Mouse (Mus musculus) intestine, embryonic 16.5 days (tissue): ENCODE results near the gene Cdcp1. TPM values are rescaled to one million over a fixed set of nuclear protein-coding genes. Genes with fewer than 3 reads are reported as not detected.

Experiments used
- ATAC-seq: fragments of 200-750 bp; cut with Nextera tagmentation; 2 replicates; pipeline ENCODE4 v1.8.0; 2017; ENCODE audit warnings: moderate TSS enrichment, moderate library complexity
- H3K27ac ChIP-seq: fragments of 300-500 bp; sonication (generic); 2 replicates; pipeline ENCODE4 v1.5.1; 2014; ENCODE audit warnings: mild to moderate bottlenecking, low read length
- H3K27me3 ChIP-seq: fragments of 300-500 bp; sonication (generic); replicated peaks from 2 replicates; pipeline ENCODE4 v1.6.1; 2014; ENCODE audit warnings: low read length, control low read depth, mixed read lengths; ENCODE audit not compliant: control insufficient read depth, insufficient read depth
- H3K36me3 ChIP-seq: fragments of 300-500 bp; sonication (generic); 2 replicates; pipeline ENCODE4 v1.6.1; 2014; ENCODE audit warnings: low read length, control low read depth; ENCODE audit not compliant: control insufficient read depth, insufficient read depth
- H3K4me1 ChIP-seq: fragments of 300-500 bp; sonication (generic); 2 replicates; pipeline ENCODE4 v1.6.1; 2014; ENCODE audit warnings: low read length, control low read depth, mixed read lengths; ENCODE audit not compliant: control insufficient read depth, insufficient read depth
- H3K4me2 ChIP-seq: fragments of 300-500 bp; sonication (generic); 2 replicates; pipeline ENCODE4 v1.6.1; 2014; ENCODE audit warnings: low read depth, low read length, control low read depth
- H3K4me3 ChIP-seq: fragments of 300-500 bp; sonication (generic); 2 replicates; pipeline ENCODE4 v1.5.1; 2014; ENCODE audit warnings: mild to moderate bottlenecking, low read length
- H3K9ac ChIP-seq: fragments of 300-500 bp; sonication (generic); 2 replicates; pipeline ENCODE4 v1.6.1; 2014; ENCODE audit warnings: low read depth, low read length
- H3K9me3 ChIP-seq: fragments of 300-500 bp; sonication (generic); 2 replicates; pipeline ENCODE4 v1.6.1; 2016; ENCODE audit warnings: low read length, control low read depth; ENCODE audit not compliant: control insufficient read depth
- WGBS: fragments of 180-500 bp; shearing (Covaris S2); extraction: QIAGEN DNeasy Blood & Tissue Kit; methylation state at CpG from one replicate; pipeline ENCODE4 v1.1.7; 2014; 5-methylcytosine and 5-hydroxymethylcytosine counted together
- polyA plus RNA-seq: library from polyadenylated mRNA; unstranded; fragments of >200 nt; fragmentation: Nextera tagmentation; extraction: Ambion mirVana; gene quantifications from 2 replicates; pipeline ENCODE4 v1.2.1, GENCODE M21; 2015

Gene Cdcp1
- 14.1 and 14.2 TPM in 2 replicates for polyA plus RNA-seq

- Histone ChIP-seq H3K27ac (peak within 1 kb of the TSS; percentile 43), H3K4me3 (peak within 1 kb of the TSS; percentile 54), H3K36me3 (no peaks in the 10 kb centered on the region), H3K4me1 (peaks cover 7% of the 10 kb centered on the region; the same call in 1 of the 2 replicates), H3K27me3 (no peaks in the 10 kb centered on the region), H3K4me2 (peak within 1 kb of the TSS; percentile 32), H3K9me3 (no peaks in the 10 kb centered on the region), H3K9ac (peak within 1 kb of the TSS; percentile 76)
- 10% methylated on average over 43 of the region's 45 CpGs for WGBS
- peak; percentile 98 for ATAC-seq
Observed at GRCm38 (mm10) chr9:123215621-123216440, at the start of gene Cdcp1. Cdcp1 (minus strand) TSS chr9:123216038.

DNA sequence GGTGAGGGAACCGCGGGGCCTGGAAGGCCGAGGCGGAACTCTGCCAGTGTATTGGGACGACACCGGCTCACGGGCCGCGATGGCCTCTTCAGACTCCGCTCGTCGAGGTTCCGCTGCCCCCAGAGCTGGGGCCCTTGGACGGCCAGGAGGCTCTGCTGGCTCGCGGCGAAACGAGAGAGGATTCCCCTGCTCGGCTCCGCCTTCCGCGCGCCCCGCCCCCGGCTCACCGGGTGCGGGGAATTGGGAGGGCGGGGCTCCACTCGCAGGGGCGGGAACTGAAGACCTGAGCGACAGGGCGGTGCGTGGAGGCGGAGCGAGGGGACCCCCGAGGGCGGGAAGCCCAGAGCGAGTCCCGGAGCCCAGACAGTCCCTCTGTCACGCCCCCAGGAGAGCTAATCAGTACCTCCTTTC, 44.8 kb upstream of the Cdcp1 start, which contains the start of gene Tmem158:
Gene Tmem158 (minus strand): TSS at position 154 of the 411 bp plus-strand sequence.
- H3K4me2 ChIP-seq: peak within 1 kb of the TSS; percentile 100
- under 1% methylated on average over 40 of the region's 40 CpGs for WGBS
- H3K9ac ChIP-seq: peak within 1 kb of the TSS; percentile 78

DNA sequence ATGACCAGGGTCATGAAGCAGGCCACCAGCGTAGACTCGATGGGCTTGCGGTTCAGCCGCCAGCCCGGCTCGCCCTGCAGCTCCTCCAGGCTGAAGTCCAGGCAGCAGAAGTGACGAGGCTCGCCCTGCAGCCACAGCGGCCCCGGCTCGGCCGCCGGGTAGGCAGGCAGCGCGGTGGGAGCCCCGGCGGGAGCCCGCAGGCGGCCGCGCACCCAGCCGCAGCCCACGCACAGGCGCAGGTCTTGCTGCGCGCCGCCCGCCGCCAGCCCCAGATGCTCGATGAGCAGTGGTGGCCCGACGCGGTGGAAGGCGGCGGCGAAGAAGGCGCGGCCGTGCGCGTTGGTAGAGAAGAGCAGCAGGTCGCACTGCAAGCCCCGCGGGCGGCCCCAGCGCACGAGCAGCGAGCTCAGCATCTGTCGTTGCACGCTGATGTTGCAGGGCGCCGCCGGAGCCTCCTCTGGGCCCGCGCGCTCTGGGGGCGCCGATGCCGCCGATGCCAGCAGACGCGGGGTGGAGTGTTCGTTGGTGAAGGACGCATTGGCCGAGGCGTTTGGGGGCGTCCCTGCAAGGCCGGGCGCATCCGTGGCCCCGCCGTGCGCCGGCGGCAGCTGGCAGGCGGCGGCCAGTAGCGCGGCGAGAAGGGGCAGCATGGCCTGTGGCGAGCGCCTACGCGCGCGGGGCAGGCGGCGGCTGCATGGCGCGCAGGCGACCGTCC, 44.2 kb upstream of the Cdcp1 start:
- H3K9ac ChIP-seq: peak overlapping the region; percentile 78
- H3K4me3 ChIP-seq: peak overlapping the region; percentile 84
- ATAC-seq: peak; percentile 80
- H3K9me3 ChIP-seq: no peaks in the 10 kb centered on the region
- H3K27ac ChIP-seq: peak overlapping the region; percentile 41
- H3K4me2 ChIP-seq: peak overlapping the region; percentile 100
- 0 out of 2 replicates have a peak, but pooled peaks cover 4% of the 10 kb centered on the region for H3K27me3 ChIP-seq
- WGBS: under 1% methylated on average over 92 of the region's 92 CpGs
- H3K36me3 ChIP-seq: no peaks in the 10 kb centered on the region
- H3K4me1 ChIP-seq: 0 out of 2 replicates have a peak, but pooled peaks cover 2% of the 10 kb centered on the region

More for the DNA sequence above, 44.8 kb upstream of the Cdcp1 start, which contains the start of gene Tmem158:
- peak; percentile 93 for ATAC-seq
- Histone ChIP-seq H3K4me3 (peak within 1 kb of the TSS; percentile 84), H3K4me1 (0 out of 2 replicates have a peak, but pooled peaks cover 2% of the 10 kb centered on the region), H3K9me3 (no peaks in the 10 kb centered on the region), H3K27me3 (0 out of 2 replicates have a peak, but pooled peaks cover 4% of the 10 kb centered on the region), H3K36me3 (no peaks in the 10 kb centered on the region), H3K27ac (peak within 1 kb of the TSS; percentile 41)

DNA sequence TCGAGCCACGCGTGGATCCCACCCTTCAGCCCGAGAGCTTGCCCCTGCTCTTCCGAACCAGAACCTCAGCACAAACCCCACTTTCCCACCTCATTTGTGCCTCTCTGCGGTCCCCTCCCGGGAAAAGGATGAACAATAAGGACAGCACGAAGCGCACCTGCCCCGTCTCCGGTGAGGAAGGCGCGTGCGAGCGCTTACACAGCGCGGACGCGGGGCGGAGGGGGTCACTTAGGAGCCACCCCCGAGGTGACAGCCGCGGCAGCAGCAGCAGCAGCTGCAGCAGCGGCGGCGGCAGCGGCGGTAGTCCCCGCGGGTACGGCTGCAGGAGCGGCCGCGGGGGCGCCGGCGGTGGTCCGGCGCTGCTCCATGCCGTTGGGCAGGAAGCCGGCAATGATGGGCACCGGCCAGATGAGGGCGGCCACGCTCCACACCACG, 43.6 kb upstream of the Cdcp1 start:
- Histone ChIP-seq H3K4me2 (peak overlapping the region; percentile 100), H3K4me1 (0 out of 2 replicates have a peak, but pooled peaks cover 2% of the 10 kb centered on the region), H3K27me3 (0 out of 2 replicates have a peak, but pooled peaks cover 4% of the 10 kb centered on the region), H3K27ac (no peak overlapping the region), H3K9ac (peak overlapping the region; percentile 78), H3K4me3 (peak overlapping the region; percentile 84), H3K9me3 (no peaks in the 10 kb centered on the region), H3K36me3 (no peaks in the 10 kb centered on the region)
- WGBS: 1% methylated on average over 44 of the region's 45 CpGs
- ATAC-seq: peak; percentile 47; the same call in 1 of the 2 replicates

DNA sequence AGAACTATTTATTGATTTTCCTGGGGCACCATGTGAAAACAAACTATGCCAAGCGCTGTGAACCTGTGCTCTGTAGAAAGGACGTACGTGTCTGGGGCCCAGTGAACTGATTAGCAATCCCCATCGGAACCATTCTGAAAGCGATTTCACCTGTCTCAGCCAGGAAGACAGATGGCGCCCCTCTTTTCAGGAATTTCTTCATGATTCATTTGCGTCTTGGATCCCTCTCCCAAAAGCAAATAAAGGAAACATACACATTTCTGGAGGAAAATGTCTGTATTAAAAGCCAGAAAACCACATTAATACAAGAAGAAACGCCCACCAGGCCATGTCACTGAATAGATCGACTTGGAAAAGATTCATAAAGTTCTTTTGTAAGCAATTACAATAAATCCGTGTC, 43.0 kb upstream of the Cdcp1 start:
- Histone ChIP-seq H3K4me3 (peak overlapping the region; percentile 9; the same call in 1 of the 2 replicates), H3K27me3 (0 out of 2 replicates have a peak, but pooled peaks cover 4% of the 10 kb centered on the region), H3K9ac (no peak overlapping the region), H3K9me3 (no peaks in the 10 kb centered on the region), H3K27ac (no peak overlapping the region), H3K4me2 (peak overlapping the region; percentile 100), H3K4me1 (0 out of 2 replicates have a peak, but pooled peaks cover 2% of the 10 kb centered on the region), H3K36me3 (no peaks in the 10 kb centered on the region)
- 30% methylated on average over 10 of the region's 10 CpGs for WGBS
- no peak for ATAC-seq

- H3K27me3 ChIP-seq: 0 out of 2 replicates have a peak, but pooled peaks cover 2% of the 10 kb centered on the region
- 0 out of 2 replicates have a peak, but pooled peaks cover 2% of the 10 kb centered on the region for H3K4me1 ChIP-seq
- H3K4me3 ChIP-seq: no peak overlapping the region
- H3K9ac ChIP-seq: no peak overlapping the region
- ATAC-seq: no peak
- WGBS: 92% methylated on average over 3 of the region's 3 CpGs
- H3K4me2 ChIP-seq: no peak overlapping the region
- H3K9me3 ChIP-seq: no peaks in the 10 kb centered on the region
- H3K27ac ChIP-seq: no peak overlapping the region
- no peaks in the 10 kb centered on the region for H3K36me3 ChIP-seq
Observed at GRCm38 (mm10) chr9:123255736-123256135, 39.9 kb upstream of the Cdcp1 start.

- Histone ChIP-seq H3K9me3 (no peaks in the 10 kb centered on the region), H3K27ac (no peak overlapping the region), H3K4me2 (no peak overlapping the region), H3K4me3 (no peak overlapping the region), H3K36me3 (no peaks in the 10 kb centered on the region), H3K9ac (no peak overlapping the region), H3K4me1 (no peaks in the 10 kb centered on the region), H3K27me3 (no peaks in the 10 kb centered on the region)
- ATAC-seq: no peak
- WGBS: 52% methylated on average over 1 of the region's 1 CpGs
Observed at GRCm38 (mm10) chr9:123247992-123248391, 32.2 kb upstream of the Cdcp1 start.

GRCm38 (mm10) chr9:123245146-123245545, 29.3 kb upstream of the Cdcp1 start:
- Histone ChIP-seq H3K4me1 (no peaks in the 10 kb centered on the region), H3K27ac (no peak overlapping the region), H3K9ac (no peak overlapping the region), H3K4me3 (no peak overlapping the region), H3K9me3 (no peaks in the 10 kb centered on the region), H3K27me3 (no peaks in the 10 kb centered on the region), H3K36me3 (no peaks in the 10 kb centered on the region), H3K4me2 (no peak overlapping the region)
- ATAC-seq: no peak
- WGBS: 87% methylated on average over 4 of the region's 4 CpGs

- Histone ChIP-seq H3K36me3 (no peaks in the 10 kb centered on the region), H3K4me1 (no peaks in the 10 kb centered on the region), H3K27me3 (no peaks in the 10 kb centered on the region), H3K4me2 (no peak overlapping the region), H3K4me3 (no peak overlapping the region), H3K9me3 (no peaks in the 10 kb centered on the region), H3K27ac (no peak overlapping the region), H3K9ac (no peak overlapping the region)
- 42% methylated on average over 10 of the region's 10 CpGs for WGBS
- peak; percentile 44; the same call in 1 of the 2 replicates for ATAC-seq
Observed at GRCm38 (mm10) chr9:123243988-123244387, 28.1 kb upstream of the Cdcp1 start.
